Mouse (Mus musculus) megakaryocyte, embryonic 14.5 days (primary cell): ENCODE measurements around the gene Stap1.

ENCODE experiments used
- FLI1 ChIP-seq: IDR thresholded peaks from 2 replicates; pipeline ENCODE4 v1.6.1; 2012; ENCODE audit warnings: low read length, inconsistent platforms, mixed read lengths
- GATA1 ChIP-seq: IDR thresholded peaks from 3 replicates; pipeline ENCODE4 v1.6.1; 2012; ENCODE audit warnings: mixed read lengths, low read length, inconsistent platforms, borderline replicate concordance

GRCm38 (mm10) chr5:86065101-86065875 lies 6.3 kb upstream of the Stap1 start, which contains the start of gene Cenpc1:
- TF ChIP-seq GATA1 (no peak), FLI1 (no peak)
